Mouse (Mus musculus) limb, embryonic 13.5 days (tissue): Measurements from ENCODE around the gene Tmem248. TPM values are rescaled to one million over a fixed set of nuclear protein-coding genes. Genes with fewer than 3 reads are reported as not detected.

ENCODE experiments used
- ATAC-seq: fragments of 200-750 bp; cut with Nextera tagmentation; 2 replicates; pipeline ENCODE4 v1.8.0; 2017; ENCODE audit warnings: low read depth, moderate number of reproducible peaks, moderate TSS enrichment; ENCODE audit not compliant: low FRiP score
- H3K27ac ChIP-seq: fragments of 300-500 bp; sonication (generic); 2 replicates; pipeline ENCODE4 v1.5.1; 2015; ENCODE audit warnings: inconsistent platforms, mild to moderate bottlenecking, moderate library complexity
- H3K27me3 ChIP-seq: fragments of 300-500 bp; sonication (generic); 2 replicates; pipeline ENCODE4 v1.6.1; 2015; ENCODE audit warnings: mild to moderate bottlenecking, inconsistent platforms
- H3K36me3 ChIP-seq: fragments of 300-500 bp; sonication (generic); 2 replicates; pipeline ENCODE4 v1.6.1; 2015; ENCODE audit warnings: inconsistent platforms, mild to moderate bottlenecking, moderate library complexity
- H3K4me1 ChIP-seq: fragments of 300-500 bp; sonication (generic); 2 replicates; pipeline ENCODE4 v1.6.1; 2015; ENCODE audit warnings: inconsistent platforms
- H3K4me2 ChIP-seq: fragments of 300-500 bp; sonication (generic); replicated peaks from 2 replicates; pipeline ENCODE4 v1.6.1; 2015; ENCODE audit warnings: inconsistent platforms, mild to moderate bottlenecking, moderate library complexity
- H3K4me3 ChIP-seq: fragments of 300-500 bp; sonication (generic); 2 replicates; pipeline ENCODE4 v1.5.1; 2015; ENCODE audit warnings: moderate library complexity, mild to moderate bottlenecking, inconsistent platforms
- H3K9ac ChIP-seq: fragments of 300-500 bp; sonication (generic); 2 replicates; pipeline ENCODE4 v1.6.1; 2015; ENCODE audit warnings: mild to moderate bottlenecking, inconsistent platforms
- H3K9me3 ChIP-seq: fragments of 300-500 bp; sonication (generic); 2 replicates; pipeline ENCODE4 v1.6.1; 2016; ENCODE audit warnings: inconsistent platforms
- whole genome bisulfite sequencing: fragments of 180-500 bp; shearing (Covaris S2); methylation state at CpG from one replicate; pipeline ENCODE4 v1.1.7; 2015; 5-methylcytosine and 5-hydroxymethylcytosine counted together
- polyA plus RNA-seq: library from polyadenylated mRNA; unstranded; fragments of >200 nt; fragmentation: Nextera tagmentation; extraction: Ambion mirVana; gene quantifications from 2 replicates; pipeline ENCODE4 v1.2.1, GENCODE M21; 2015

Tmem248 gene
- polyA plus RNA-seq, 1 experiment from 2014 or later, result 34.7 TPM

DNA sequence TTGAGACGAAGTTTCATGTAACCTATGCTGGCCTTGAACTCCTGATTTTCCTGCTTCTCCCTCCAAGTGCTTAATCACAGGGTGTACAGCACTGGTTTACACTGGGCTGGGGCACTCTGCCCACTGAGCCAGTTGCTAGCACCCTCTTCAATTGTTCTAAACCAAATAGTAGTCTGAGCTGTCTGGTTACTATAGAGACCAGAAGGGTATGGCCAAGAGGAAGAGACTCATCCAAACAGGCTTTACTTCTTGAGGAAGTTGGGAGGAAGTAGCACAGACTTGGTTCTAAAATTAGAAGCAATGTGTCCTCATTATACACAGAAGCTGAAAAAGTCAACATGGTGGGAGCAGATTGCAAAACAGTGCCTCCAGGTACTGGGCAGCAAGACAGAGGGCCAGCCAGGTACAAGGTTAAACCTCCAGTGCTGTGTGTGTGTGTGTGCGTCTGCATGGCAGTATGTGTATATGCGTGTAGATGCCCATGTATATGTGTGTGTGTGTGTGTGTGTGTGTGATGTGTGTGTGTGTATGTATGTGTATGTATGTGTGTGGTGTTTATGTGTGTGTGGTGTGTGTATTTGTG is 11.3 kb upstream of the Tmem248 start:
- Histone ChIP-seq H3K9ac (no peak overlapping the region), H3K9me3 (no peaks in the 10 kb centered on the region), H3K36me3 (peaks cover 68% of the 10 kb centered on the region), H3K4me1 (no peaks in the 10 kb centered on the region; the same call in 1 of the 2 replicates), H3K27me3 (no peaks in the 10 kb centered on the region), H3K27ac (no peak overlapping the region), H3K4me3 (no peak overlapping the region), H3K4me2 (no peak overlapping the region)
- no peak for ATAC-seq
- 94% methylated on average over 3 of the region's 3 CpGs for WGBS

DNA sequence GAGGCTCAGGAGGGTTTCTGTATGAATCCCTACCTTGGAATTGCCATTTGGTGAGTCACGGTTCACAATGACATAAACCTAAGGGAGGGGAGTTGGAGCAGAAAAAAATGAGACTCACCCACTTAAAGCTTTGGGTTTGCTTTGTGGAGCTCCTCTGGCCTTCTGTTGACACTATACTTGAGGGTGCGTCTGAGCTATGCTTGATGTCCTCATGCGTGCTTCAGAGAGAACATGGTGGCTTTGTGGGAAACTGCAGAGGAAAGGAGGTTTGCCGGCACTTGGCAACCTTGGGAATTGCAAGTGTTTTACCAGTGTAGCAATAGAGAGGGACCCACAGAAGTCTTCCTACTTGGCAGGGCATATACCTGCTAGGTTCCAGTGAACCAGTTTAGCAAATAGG is 9.6 kb upstream of the Tmem248 start:
- 95% methylated on average over 4 of the region's 4 CpGs for WGBS
- Histone ChIP-seq H3K9ac (no peak overlapping the region), H3K4me1 (no peaks in the 10 kb centered on the region), H3K4me3 (no peak overlapping the region), H3K9me3 (no peaks in the 10 kb centered on the region), H3K27me3 (no peaks in the 10 kb centered on the region), H3K36me3 (peaks cover 73% of the 10 kb centered on the region), H3K27ac (no peak overlapping the region), H3K4me2 (no peak overlapping the region)
- ATAC-seq, result no peak

DNA sequence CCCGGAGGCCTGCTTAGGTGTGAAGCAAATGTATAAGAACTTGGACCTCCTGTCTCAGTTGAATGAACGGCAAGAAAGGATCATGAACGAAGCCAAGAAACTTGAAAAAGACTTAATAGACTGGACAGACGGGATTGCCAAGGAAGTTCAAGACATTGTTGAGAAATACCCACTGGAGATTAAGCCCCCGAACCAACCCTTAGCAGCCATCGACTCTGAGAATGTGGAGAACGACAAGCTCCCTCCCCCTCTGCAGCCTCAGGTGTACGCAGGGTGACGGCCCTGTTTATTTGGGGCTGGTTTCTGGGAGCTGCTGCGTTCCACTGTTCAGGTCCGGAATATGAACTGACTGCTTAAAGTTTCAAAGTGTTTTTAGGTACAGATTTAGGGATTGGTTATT is 3.9 kb upstream of the Tmem248 start:
- H3K36me3 ChIP-seq, result peaks cover 62% of the 10 kb centered on the region
- H3K27me3 ChIP-seq, result no peaks in the 10 kb centered on the region
- ATAC-seq, result no peak
- H3K9ac ChIP-seq, result no peak overlapping the region
- no peak overlapping the region for H3K27ac ChIP-seq
- H3K4me1 ChIP-seq, result no peaks in the 10 kb centered on the region
- H3K4me2 ChIP-seq, result no peak overlapping the region
- no peak overlapping the region for H3K4me3 ChIP-seq
- peaks cover 3% of the 10 kb centered on the region; the same call in 1 of the 2 replicates for H3K9me3 ChIP-seq
- WGBS, result 91% methylated on average over 11 of the region's 11 CpGs

DNA sequence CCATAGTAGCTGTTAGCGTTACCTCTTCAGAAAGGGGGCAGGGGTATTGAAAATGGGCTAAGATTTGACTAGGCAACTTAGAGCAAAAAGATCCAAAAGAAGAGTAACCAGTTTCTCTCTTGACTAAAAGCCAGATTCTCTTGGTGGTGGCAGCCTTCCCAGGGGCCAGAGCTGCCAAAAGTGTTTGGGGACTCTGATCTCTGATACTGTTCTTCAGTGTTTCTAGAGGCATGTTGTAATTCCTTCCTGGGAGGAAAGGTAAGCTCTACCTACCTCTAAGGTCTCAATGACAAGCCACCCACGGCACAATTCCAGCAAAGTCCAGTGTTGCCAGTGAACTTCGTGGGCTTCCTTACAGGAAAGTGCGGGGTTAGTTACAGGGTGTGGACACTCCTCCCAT is 525 bp downstream of the Tmem248 start:
- Histone ChIP-seq H3K36me3 (peaks cover 20% of the 10 kb centered on the region), H3K4me3 (no peak overlapping the region), H3K9me3 (peaks cover 5% of the 10 kb centered on the region; the same call in 1 of the 2 replicates), H3K4me2 (no peak overlapping the region), H3K4me1 (peaks cover 6% of the 10 kb centered on the region), H3K27ac (no peak overlapping the region), H3K27me3 (no peaks in the 10 kb centered on the region), H3K9ac (no peak overlapping the region)
- 89% methylated on average over 4 of the region's 4 CpGs for WGBS
- ATAC-seq, result no peak

DNA sequence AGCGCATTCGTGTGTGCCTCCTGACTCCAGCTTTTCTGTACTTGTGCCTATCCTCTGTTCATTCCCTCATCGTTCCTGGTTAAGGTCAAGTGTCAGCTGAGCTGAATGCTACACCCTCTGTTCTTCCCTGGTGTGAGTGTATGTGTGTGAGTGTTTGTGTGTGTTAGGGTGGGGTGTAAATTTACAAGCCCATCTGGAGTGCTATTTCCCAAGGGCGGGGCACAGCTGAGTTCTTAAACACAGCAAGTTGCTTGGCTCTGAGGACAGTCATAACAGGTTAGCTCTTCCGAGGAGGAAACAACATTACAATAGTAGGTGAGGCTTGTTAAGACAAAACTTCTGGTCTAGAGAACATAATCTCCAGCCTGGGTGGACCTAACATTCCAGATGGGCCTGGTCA is 1.5 kb downstream of the Tmem248 start:
- H3K27me3 ChIP-seq, result no peaks in the 10 kb centered on the region
- H3K4me3 ChIP-seq, result no peak overlapping the region
- H3K9me3 ChIP-seq, result peaks cover 5% of the 10 kb centered on the region; the same call in 1 of the 2 replicates
- H3K9ac ChIP-seq, result no peak overlapping the region
- H3K27ac ChIP-seq, result no peak overlapping the region
- H3K4me2 ChIP-seq, result no peak overlapping the region
- peaks cover 11% of the 10 kb centered on the region for H3K36me3 ChIP-seq
- WGBS, result 85% methylated on average over 5 of the region's 5 CpGs
- no peak for ATAC-seq
- H3K4me1 ChIP-seq, result peaks cover 10% of the 10 kb centered on the region

DNA sequence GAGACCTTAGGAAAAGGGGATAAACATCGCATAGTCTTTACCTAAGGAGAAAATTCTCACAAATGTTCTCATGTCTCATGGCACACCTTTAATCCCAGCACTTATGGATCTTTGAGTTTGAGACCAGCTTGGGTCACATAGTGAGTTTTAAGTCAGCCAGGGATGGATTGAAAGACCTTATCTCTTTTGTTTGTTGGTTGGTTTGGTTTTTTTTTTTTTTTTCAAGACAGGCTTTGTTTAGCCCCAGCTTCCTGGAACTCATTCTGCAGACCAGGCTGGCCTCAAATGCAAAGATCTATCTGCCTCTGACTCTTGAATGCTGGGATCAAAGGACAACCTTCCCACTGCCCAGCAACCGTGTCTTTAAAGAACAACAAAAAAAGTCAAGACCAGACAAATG is 4.4 kb downstream of the Tmem248 start:
- Histone ChIP-seq H3K27me3 (no peaks in the 10 kb centered on the region), H3K4me3 (peak overlapping the region; percentile 99), H3K9me3 (peaks cover 5% of the 10 kb centered on the region; the same call in 1 of the 2 replicates), H3K4me1 (peaks cover 19% of the 10 kb centered on the region), H3K36me3 (no peaks in the 10 kb centered on the region), H3K4me2 (peak overlapping the region; percentile 76), H3K27ac (no peak overlapping the region), H3K9ac (no peak overlapping the region)
- no peak for ATAC-seq
- 57% methylated on average over 2 of the region's 2 CpGs for WGBS

DNA sequence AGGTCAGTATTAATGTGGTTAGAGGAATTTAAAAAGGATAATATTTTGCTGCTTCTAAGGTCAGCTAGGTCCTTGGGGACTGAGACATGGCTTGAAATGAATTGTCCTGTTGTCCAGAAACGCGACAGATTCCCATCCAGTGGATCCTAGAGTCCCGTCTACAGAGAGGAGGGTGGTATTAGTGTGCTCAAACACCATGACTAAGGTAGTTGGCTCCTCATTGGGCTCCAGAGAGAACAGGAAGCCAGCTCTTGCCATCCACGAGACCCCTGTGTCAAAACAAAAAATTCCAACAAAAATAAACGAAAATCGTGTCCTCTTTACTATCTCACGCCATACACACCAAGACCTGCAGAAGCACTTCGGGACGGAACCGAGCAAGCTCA is 4.9 kb downstream of the Tmem248 start:
- WGBS, result 2% methylated on average over 10 of the region's 10 CpGs
- 0 out of 2 replicates have a peak overlapping the region, but pooled peaks have one; percentile 79 for H3K27ac ChIP-seq

DNA sequence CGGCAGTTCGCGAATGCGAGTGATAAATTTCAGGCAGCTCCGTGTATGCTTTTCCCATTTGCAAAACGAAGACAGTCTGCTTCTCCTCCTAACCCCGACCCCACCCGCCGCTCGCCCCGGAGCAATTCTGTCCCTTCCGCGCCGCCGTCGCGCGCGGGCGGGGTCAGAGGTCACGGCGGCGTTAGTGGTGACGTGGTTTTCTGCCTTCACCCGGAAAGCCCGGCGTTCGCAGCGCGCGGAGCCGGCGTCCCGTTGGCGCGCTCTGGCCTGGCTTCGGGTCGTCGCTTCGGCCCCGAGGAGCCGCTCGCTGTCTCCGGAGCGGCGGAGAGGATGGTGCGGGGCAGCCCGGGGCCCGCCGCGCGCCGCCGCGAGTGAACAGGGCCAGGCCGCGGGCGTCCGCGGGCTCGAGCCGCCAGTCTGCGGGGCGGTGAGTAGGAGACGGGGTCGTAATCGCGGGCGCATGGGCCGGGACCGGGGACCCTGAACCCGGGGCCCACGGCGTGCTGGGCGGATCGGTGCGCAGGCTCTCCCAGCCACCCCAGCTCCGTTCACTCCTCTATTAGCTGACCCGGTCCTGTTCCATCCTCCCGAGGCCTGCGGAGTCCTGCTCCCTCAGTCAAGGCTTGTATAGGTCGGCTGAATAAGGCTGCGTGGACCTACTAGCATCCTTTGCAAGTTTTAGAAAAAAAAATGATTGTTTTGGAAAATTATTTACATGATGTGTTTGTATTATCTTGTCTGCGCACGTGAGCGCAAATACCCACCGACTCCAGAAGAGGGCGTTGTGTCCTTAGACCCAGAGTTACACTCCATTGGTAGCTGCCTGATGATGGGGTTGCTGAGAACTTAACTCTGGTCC is 5.5 kb downstream of the Tmem248 start:
- peaks cover 5% of the 10 kb centered on the region; the same call in 1 of the 2 replicates for H3K9me3 ChIP-seq
- no peaks in the 10 kb centered on the region for H3K27me3 ChIP-seq
- H3K27ac ChIP-seq, result peak overlapping the region; percentile 79; the same call in 1 of the 2 replicates
- H3K9ac ChIP-seq, result peak overlapping the region; percentile 97
- WGBS, result under 1% methylated on average over 88 of the region's 88 CpGs
- ATAC-seq, result peak; percentile 89
- H3K4me3 ChIP-seq, result peak overlapping the region; percentile 99
- H3K36me3 ChIP-seq, result no peaks in the 10 kb centered on the region
- peaks cover 19% of the 10 kb centered on the region for H3K4me1 ChIP-seq
- peak overlapping the region; percentile 76 for H3K4me2 ChIP-seq

More for the DNA sequence above, 4.9 kb downstream of the Tmem248 start:
- peak overlapping the region; percentile 99 for H3K4me3 ChIP-seq
- ATAC-seq, result peak; percentile 12
- peaks cover 5% of the 10 kb centered on the region; the same call in 1 of the 2 replicates for H3K9me3 ChIP-seq
- no peaks in the 10 kb centered on the region for H3K27me3 ChIP-seq
- H3K9ac ChIP-seq, result peak overlapping the region; percentile 97
- H3K4me1 ChIP-seq, result peaks cover 19% of the 10 kb centered on the region
- no peaks in the 10 kb centered on the region for H3K36me3 ChIP-seq
- peak overlapping the region; percentile 76 for H3K4me2 ChIP-seq

DNA sequence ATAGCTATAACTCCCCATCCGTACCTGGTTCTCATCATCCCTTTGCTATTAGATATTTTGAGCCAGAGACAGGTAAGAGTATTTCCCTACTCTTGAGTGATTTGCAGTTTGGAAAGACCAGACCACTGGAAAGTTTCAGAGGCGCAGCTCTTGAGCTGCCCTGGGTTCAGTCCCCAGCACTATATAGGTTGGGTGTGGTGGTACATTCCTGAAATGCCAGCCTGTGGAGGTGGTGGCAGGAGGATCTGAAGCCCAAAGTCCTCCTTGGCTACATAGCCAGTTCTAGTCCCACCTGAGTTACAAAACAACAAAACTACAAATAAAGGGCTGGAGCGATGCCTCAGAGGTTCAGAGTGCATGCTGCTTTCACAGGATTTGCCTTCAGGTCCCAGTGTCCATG is 9.9 kb downstream of the Tmem248 start:
- Histone ChIP-seq H3K27me3 (no peaks in the 10 kb centered on the region), H3K27ac (no peak overlapping the region), H3K9me3 (no peaks in the 10 kb centered on the region), H3K4me3 (no peak overlapping the region), H3K4me2 (no peak overlapping the region), H3K4me1 (peaks cover 16% of the 10 kb centered on the region), H3K9ac (no peak overlapping the region), H3K36me3 (peaks cover 29% of the 10 kb centered on the region)
- 96% methylated on average over 3 of the region's 3 CpGs for WGBS
- ATAC-seq, result no peak

DNA sequence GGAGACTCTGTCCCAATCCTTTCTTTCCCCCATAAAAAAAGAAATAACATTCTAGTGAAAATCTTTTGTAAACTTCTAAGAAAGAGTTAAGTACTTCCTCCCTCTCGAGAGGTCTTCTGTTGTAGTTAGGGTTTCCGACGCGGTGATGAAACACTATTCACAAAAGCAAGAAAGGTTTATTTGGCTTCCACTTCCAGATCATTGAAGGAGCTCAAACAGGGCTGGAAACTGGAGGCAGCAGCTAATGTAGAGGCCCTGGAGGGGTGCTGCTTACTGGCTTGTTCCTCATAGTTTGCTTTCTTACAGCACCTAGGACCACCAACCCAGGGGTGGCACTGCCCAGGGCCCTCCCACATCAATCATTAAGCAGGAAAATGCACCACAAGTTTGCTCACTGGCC is 11.2 kb downstream of the Tmem248 start:
- WGBS, result 85% methylated on average over 4 of the region's 4 CpGs
- Histone ChIP-seq H3K36me3 (peaks cover 43% of the 10 kb centered on the region), H3K27ac (no peak overlapping the region), H3K4me3 (no peak overlapping the region), H3K4me1 (peaks cover 14% of the 10 kb centered on the region), H3K9ac (no peak overlapping the region), H3K9me3 (no peaks in the 10 kb centered on the region), H3K27me3 (no peaks in the 10 kb centered on the region), H3K4me2 (no peak overlapping the region)
- no peak for ATAC-seq

DNA sequence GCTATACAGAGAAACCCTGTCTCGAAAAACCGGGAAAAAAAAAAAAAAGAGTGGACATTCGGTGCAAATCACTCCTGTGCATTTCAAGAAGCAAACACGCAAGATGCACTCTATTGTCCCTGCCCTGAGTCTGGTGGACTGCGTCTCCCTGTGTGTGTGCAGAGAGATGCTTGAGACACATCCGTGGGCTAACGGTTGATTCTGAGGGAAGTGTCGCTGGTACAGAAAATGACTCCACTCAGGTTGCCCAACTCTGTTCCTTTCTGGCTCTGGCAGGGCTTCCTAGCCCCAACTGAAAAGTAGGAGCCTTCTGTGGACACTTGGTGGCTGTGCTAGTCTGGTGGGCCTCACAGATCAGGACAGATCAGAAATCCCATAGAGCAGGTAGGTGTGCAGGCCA is 19.4 kb downstream of the Tmem248 start:
- WGBS, result 96% methylated on average over 8 of the region's 8 CpGs
- no peaks in the 10 kb centered on the region for H3K9me3 ChIP-seq
- H3K36me3 ChIP-seq, result peaks cover 95% of the 10 kb centered on the region
- no peak overlapping the region for H3K4me2 ChIP-seq
- H3K27ac ChIP-seq, result no peak overlapping the region
- no peak overlapping the region for H3K4me3 ChIP-seq
- no peak for ATAC-seq
- no peaks in the 10 kb centered on the region for H3K27me3 ChIP-seq
- no peak overlapping the region for H3K9ac ChIP-seq
- H3K4me1 ChIP-seq, result no peaks in the 10 kb centered on the region

DNA sequence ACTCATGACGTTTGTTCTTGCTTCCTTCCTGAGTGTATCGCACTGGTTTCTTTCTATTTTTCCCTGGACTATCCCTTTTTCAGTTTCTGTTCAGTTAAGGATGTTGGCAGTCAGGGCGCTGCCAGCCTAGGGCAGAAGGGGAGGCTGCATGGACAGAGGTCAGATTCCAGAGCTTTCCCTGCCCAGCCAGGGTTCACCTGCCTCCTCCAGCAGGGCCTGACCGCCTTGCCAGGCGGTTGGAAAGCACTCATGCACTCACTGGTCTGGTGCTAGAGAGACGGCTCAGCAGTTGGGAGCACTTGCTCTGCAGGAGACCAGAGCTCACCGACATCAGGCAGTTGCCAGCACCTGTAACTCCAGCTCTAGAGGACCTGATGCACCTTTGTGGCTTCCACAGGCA is 22.4 kb downstream of the Tmem248 start:
- Histone ChIP-seq H3K9me3 (no peaks in the 10 kb centered on the region), H3K4me3 (no peak overlapping the region), H3K27ac (no peak overlapping the region), H3K4me2 (no peak overlapping the region), H3K9ac (no peak overlapping the region), H3K4me1 (no peaks in the 10 kb centered on the region), H3K27me3 (no peaks in the 10 kb centered on the region), H3K36me3 (peaks cover 94% of the 10 kb centered on the region)
- WGBS, result 91% methylated on average over 7 of the region's 7 CpGs
- no peak for ATAC-seq
